Mouse (Mus musculus) embryonic facial prominence, embryonic 14.5 days (tissue): ENCODE measurements around the gene Mindy2. TPM values are rescaled to one million over a fixed set of nuclear protein-coding genes. Genes with fewer than 3 reads are reported as not detected.

ENCODE experiments used
- ATAC-seq: fragments of 200-750 bp; cut with Nextera tagmentation; 2 replicates; pipeline ENCODE4 v1.8.0; 2017; ENCODE audit warnings: low read depth, moderate number of reproducible peaks, moderate TSS enrichment
- DNase-seq: peaks from one replicate; pipeline ENCODE4 v3.0.0-alpha.2; 2015; ENCODE audit warnings: low spot score
- H3K27ac ChIP-seq: fragments of 300-500 bp; sonication (generic); replicated peaks from 2 replicates; pipeline ENCODE4 v1.5.1; 2014; ENCODE audit warnings: low read depth, mild to moderate bottlenecking, low read length, moderate library complexity
- H3K27me3 ChIP-seq: fragments of 300-500 bp; sonication (generic); replicated peaks from 2 replicates; pipeline ENCODE4 v1.6.1; 2014; ENCODE audit warnings: low read length; ENCODE audit not compliant: control insufficient read depth, insufficient read depth
- H3K36me3 ChIP-seq: fragments of 300-500 bp; sonication (generic); 2 replicates; pipeline ENCODE4 v1.6.1; 2014; ENCODE audit warnings: low read length, mixed read lengths; ENCODE audit not compliant: control insufficient read depth, insufficient read depth
- H3K4me1 ChIP-seq: fragments of 300-500 bp; sonication (generic); 2 replicates; pipeline ENCODE4 v1.6.1; 2014; ENCODE audit warnings: antibody characterized with exemption, low read length; ENCODE audit not compliant: control insufficient read depth, insufficient read depth
- H3K4me2 ChIP-seq: fragments of 300-500 bp; sonication (generic); 2 replicates; pipeline ENCODE4 v1.6.1; 2014; ENCODE audit warnings: low read depth, mild to moderate bottlenecking, low read length, moderate library complexity, mixed read lengths
- H3K4me3 ChIP-seq: fragments of 300-500 bp; sonication (generic); 2 replicates; pipeline ENCODE4 v1.5.1; 2014; ENCODE audit warnings: low read depth, mild to moderate bottlenecking, low read length
- H3K9ac ChIP-seq: fragments of 300-500 bp; sonication (generic); 2 replicates; pipeline ENCODE4 v1.6.1; 2014; ENCODE audit warnings: low read depth, mild to moderate bottlenecking, low read length, moderate library complexity, mixed read lengths
- H3K9me3 ChIP-seq: fragments of 300-500 bp; sonication (generic); 2 replicates; pipeline ENCODE4 v1.6.1; 2016; ENCODE audit warnings: low read length; ENCODE audit not compliant: control insufficient read depth
- WGBS: fragments of 180-500 bp; shearing (Covaris S2); extraction: QIAGEN DNeasy Blood & Tissue Kit; methylation state at CpG from one replicate; pipeline ENCODE4 v1.1.7; 2014; 5-methylcytosine and 5-hydroxymethylcytosine counted together
- polyA plus RNA-seq: library from polyadenylated mRNA; unstranded; fragments of >200 nt; fragmentation: Nextera tagmentation; extraction: Ambion mirVana; gene quantifications from 2 replicates; pipeline ENCODE4 v1.2.1, GENCODE M21; 2014

Mindy2 gene
- polyA plus RNA-seq, 1 experiment from 2014 or later: 15.3 TPM

DNA sequence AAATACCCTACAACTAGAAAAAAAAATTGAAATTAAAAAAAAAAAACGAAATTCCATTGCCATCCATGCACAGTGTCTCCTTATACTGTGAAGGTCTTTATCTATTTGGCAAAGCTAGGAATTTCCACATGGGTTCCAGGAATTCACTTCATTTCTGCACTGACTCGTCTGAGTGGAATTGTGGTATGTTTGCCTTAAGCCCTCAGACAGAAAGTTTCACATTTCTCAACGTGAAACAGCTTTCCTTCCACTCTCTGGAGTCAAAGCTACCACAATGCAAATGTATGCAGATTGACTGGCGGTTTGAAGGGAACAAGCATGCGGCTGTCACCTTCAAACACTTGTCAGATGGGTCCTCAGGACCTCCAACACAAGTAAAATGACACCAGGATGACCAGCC lies 25.3 kb downstream of the Mindy2 start:
- 0 out of 2 replicates have a peak, but pooled peaks have one; percentile 47 for ATAC-seq
- Histone ChIP-seq H3K36me3 (no peaks in the 10 kb centered on the region), H3K9me3 (no peaks in the 10 kb centered on the region), H3K4me3 (no peak overlapping the region), H3K27ac (no peak overlapping the region), H3K4me2 (no peak overlapping the region), H3K4me1 (peaks cover 4% of the 10 kb centered on the region; the same call in 1 of the 2 replicates), H3K9ac (no peak overlapping the region), H3K27me3 (no peaks in the 10 kb centered on the region)
- DNase-seq: peak; percentile 66
- 19% methylated on average over 5 of the region's 5 CpGs for WGBS

GRCm38 (mm10) chr9:70629711-70630110 lies 27.3 kb downstream of the Mindy2 start:
- no peaks in the 10 kb centered on the region for H3K27me3 ChIP-seq
- ATAC-seq: peak; percentile 33; the same call in 1 of the 2 replicates
- H3K9me3 ChIP-seq: no peaks in the 10 kb centered on the region
- 77% methylated on average over 2 of the region's 2 CpGs for WGBS
- H3K9ac ChIP-seq: no peak overlapping the region
- no peak overlapping the region for H3K27ac ChIP-seq
- H3K4me1 ChIP-seq: peaks cover 4% of the 10 kb centered on the region; the same call in 1 of the 2 replicates
- no peak overlapping the region for H3K4me2 ChIP-seq
- no peak overlapping the region for H3K4me3 ChIP-seq
- no peaks in the 10 kb centered on the region for H3K36me3 ChIP-seq
- peak; percentile 52 for DNase-seq

DNA sequence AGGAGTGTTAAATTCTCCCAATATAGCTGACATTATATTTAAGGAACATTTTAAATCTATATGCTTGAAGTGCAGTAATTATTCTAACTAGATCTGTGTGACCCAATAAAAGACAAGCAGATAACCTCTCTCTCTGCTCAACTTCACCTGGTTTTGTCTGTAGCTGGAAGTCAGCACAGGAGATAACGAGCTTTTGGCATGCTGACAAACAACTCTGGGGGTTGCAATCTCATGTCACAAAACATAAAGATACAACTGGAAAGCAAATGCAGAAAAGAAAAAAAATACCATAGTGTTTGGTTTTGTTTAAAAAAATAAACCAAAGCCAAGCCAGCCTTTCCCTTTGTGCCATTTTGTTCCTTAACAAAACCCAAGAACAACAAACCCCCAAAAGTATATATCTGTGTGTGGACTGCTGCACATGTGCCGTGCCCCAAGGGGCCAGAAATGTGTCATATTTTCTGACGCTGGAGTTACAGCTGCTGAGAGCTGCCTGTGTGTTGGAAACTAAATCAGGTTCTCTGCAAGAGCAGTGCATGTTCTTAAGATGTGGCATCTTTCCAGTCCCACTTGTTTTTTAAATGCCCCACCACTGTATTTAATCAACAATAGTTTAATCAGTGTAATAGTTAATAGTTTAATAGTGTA lies 45.8 kb downstream of the Mindy2 start:
- no peak overlapping the region for H3K4me3 ChIP-seq
- no peaks in the 10 kb centered on the region for H3K27me3 ChIP-seq
- H3K36me3 ChIP-seq: peaks cover 31% of the 10 kb centered on the region
- H3K4me1 ChIP-seq: no peaks in the 10 kb centered on the region
- H3K9me3 ChIP-seq: no peaks in the 10 kb centered on the region
- DNase-seq: peak; percentile 46
- H3K4me2 ChIP-seq: no peak overlapping the region
- no peak overlapping the region for H3K27ac ChIP-seq
- 47% methylated on average over 3 of the region's 3 CpGs for WGBS
- H3K9ac ChIP-seq: no peak overlapping the region
- ATAC-seq: no peak

DNA sequence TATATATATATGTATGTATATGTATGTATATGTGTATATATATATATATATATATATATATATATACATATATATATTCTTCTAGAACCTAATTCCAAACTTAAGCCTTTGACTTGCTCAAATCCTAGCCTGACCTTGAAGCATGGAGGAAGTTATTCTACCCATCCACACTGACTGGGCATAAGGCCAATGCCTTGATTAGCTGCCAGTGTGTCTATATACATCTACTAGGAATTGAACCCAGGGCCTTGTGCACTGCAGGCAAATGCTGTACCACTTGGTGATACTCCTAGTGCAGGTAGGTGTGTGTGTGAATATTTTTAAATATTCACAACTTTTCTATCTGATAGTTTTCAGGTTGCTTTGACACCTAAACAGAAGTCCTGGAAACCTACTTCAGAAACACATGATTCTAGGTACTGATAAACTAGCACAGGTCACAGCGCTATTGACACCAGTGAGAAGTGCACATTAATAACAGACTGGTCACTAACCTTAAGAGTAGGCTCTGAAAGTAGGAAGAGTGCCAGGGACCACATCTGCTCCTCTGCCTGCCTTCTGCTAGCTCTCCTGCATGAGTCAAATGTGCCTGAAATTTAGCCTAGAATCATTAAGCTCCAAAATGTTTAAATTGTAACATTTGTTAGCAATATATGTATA lies 54.7 kb downstream of the Mindy2 start:
- no peaks in the 10 kb centered on the region for H3K9me3 ChIP-seq

DNA sequence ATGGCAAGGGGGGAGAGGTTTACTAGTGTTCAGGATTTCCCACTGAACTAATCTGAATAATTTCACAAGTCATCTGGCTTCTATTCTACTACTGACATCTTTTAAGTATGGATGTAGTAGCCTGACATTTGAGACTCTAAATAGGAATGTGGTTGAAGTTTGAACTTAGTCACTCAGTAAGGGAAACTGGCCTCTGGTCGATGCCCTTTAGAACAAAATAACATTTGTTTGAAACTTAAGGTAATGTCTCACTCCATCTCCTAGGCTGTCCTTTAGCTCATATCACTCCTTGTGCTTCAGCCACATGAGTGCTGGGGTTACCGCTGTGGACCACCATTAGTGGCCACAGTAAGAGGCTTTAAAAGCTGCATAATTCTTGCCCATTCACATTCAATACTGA lies 58.7 kb downstream of the Mindy2 start:
- peaks cover 27% of the 10 kb centered on the region; the same call in 1 of the 2 replicates for H3K36me3 ChIP-seq
- WGBS: 87% methylated on average over 2 of the region's 2 CpGs
- no peak overlapping the region for H3K4me2 ChIP-seq

More for the DNA sequence above, 54.7 kb downstream of the Mindy2 start:
- Histone ChIP-seq H3K4me2 (no peak overlapping the region), H3K27ac (no peak overlapping the region), H3K36me3 (peaks cover 23% of the 10 kb centered on the region), H3K27me3 (no peaks in the 10 kb centered on the region), H3K4me1 (no peaks in the 10 kb centered on the region), H3K9ac (no peak overlapping the region), H3K4me3 (no peak overlapping the region)
- DNase-seq (no peak), ATAC-seq (no peak)
- WGBS: 89% methylated on average over 1 of the region's 1 CpGs

GRCm38 (mm10) chr9:70591486-70591885 lies 65.5 kb downstream of the Mindy2 start:
- no peak for DNase-seq
- Histone ChIP-seq H3K27ac (no peak overlapping the region), H3K4me2 (no peak overlapping the region), H3K9ac (no peak overlapping the region), H3K27me3 (no peaks in the 10 kb centered on the region), H3K4me1 (no peaks in the 10 kb centered on the region), H3K4me3 (no peak overlapping the region), H3K36me3 (peaks cover 91% of the 10 kb centered on the region), H3K9me3 (no peaks in the 10 kb centered on the region)
- ATAC-seq: no peak
- WGBS: 75% methylated on average over 9 of the region's 9 CpGs

More for the DNA sequence above, 58.7 kb downstream of the Mindy2 start:
- no peak overlapping the region for H3K4me3 ChIP-seq
- DNase-seq (no peak), ATAC-seq (no peak)
- no peaks in the 10 kb centered on the region for H3K4me1 ChIP-seq
- no peak overlapping the region for H3K9ac ChIP-seq
- H3K27me3 ChIP-seq: no peaks in the 10 kb centered on the region
- H3K27ac ChIP-seq: no peak overlapping the region
- H3K9me3 ChIP-seq: no peaks in the 10 kb centered on the region

GRCm38 (mm10) chr9:70590775-70591174 lies 66.2 kb downstream of the Mindy2 start:
- Histone ChIP-seq H3K9me3 (no peaks in the 10 kb centered on the region), H3K36me3 (peaks cover 92% of the 10 kb centered on the region), H3K4me3 (no peak overlapping the region), H3K4me1 (no peaks in the 10 kb centered on the region), H3K4me2 (no peak overlapping the region), H3K27me3 (no peaks in the 10 kb centered on the region), H3K9ac (no peak overlapping the region), H3K27ac (no peak overlapping the region)
- ATAC-seq (no peak), DNase-seq (peak; percentile 67)
- WGBS: 78% methylated on average over 4 of the region's 4 CpGs

- H3K4me3 ChIP-seq: no peak overlapping the region
- no peak overlapping the region for H3K4me2 ChIP-seq
- H3K27me3 ChIP-seq: no peaks in the 10 kb centered on the region
- H3K27ac ChIP-seq: no peak overlapping the region
- 92% methylated on average over 5 of the region's 5 CpGs for WGBS
- DNase-seq (no peak), ATAC-seq (no peak)
- no peak overlapping the region for H3K9ac ChIP-seq
- peaks cover 94% of the 10 kb centered on the region for H3K36me3 ChIP-seq
- no peaks in the 10 kb centered on the region for H3K4me1 ChIP-seq
- H3K9me3 ChIP-seq: no peaks in the 10 kb centered on the region
These were observed 69.8 kb downstream of the Mindy2 start for GRCm38 (mm10) chr9:70587171-70587570.

- peaks cover 93% of the 10 kb centered on the region for H3K36me3 ChIP-seq
- 87% methylated on average over 5 of the region's 5 CpGs for WGBS
- H3K4me3 ChIP-seq: no peak overlapping the region
- H3K9me3 ChIP-seq: no peaks in the 10 kb centered on the region
- H3K27ac ChIP-seq: no peak overlapping the region
- no peak overlapping the region for H3K4me2 ChIP-seq
- H3K27me3 ChIP-seq: no peaks in the 10 kb centered on the region
- ATAC-seq: no peak
- no peak overlapping the region for H3K9ac ChIP-seq
- H3K4me1 ChIP-seq: no peaks in the 10 kb centered on the region
- DNase-seq: no peak
These were observed 71.8 kb downstream of the Mindy2 start for GRCm38 (mm10) chr9:70585172-70585571.
